Mouse (Mus musculus): Measurements from ENCODE around the gene Ulk2. TPM values are rescaled to one million over a fixed set of nuclear protein-coding genes. Genes with fewer than 3 reads are reported as not detected.

Gene Ulk2
- total and polyA plus RNA-seq, 2 experiments from 2014 or later: 37.8 to 144 TPM

DNA sequence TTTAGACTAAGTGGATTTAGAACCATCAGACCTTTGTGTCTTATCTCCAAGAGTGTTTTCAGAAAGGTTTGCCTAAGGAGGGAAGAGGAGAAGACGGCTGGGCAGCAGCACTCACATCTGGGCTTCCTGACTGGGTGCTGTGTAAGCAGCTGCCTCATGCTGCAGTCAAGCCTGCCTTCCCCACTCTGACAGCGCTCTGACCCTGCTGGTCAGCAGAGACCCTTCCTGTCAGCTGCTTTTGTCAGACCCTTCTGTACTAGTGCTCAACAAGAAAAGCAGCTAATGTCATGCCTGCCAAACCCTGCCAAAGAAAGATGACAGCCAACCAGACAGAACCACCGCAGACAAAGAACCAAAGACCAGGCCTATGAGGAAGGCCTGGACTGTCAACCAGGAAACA is 111.1 kb downstream of the Ulk2 start:
- H3K4me1 ChIP-seq (ENCODE audit: insufficient read depth): no peaks in the 10 kb centered on the region
- ATAC-seq: no peak

DNA sequence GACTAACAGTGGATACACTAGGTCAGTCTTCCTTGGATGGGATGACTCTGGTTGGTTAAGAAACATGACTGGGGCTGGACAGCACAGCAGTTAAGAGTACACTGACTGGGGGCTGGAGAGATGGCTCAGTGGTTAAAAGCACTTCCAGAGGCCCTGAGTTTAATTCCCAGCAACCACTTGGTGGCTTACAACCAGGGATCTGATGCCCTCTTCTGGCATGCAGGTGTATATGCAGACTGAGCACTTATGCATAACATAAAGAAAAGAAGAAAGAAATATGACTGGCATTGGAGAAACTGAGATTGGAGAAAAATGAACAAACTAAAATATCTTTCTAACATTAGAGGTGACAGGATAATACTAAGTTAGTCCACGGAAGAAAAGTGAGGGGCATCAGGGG is 114.4 kb downstream of the Ulk2 start:
- Histone ChIP-seq H3K27ac (ENCODE audit: low read depth, low read length) (no peak overlapping the region), H3K4me1 (ENCODE audit: insufficient read depth) (no peaks in the 10 kb centered on the region), H3K9me3 (ENCODE audit: low read length) (no peaks in the 10 kb centered on the region), H3K27me3 (ENCODE audit: insufficient read depth, low read length) (no peaks in the 10 kb centered on the region), H3K4me2 (ENCODE audit: low read depth) (no peak overlapping the region), H3K36me3 (ENCODE audit: insufficient read depth) (peaks cover 56% of the 10 kb centered on the region), H3K4me3 (ENCODE audit: low read depth, low read length) (no peak overlapping the region), H3K9ac (no peak overlapping the region)
- ATAC-seq: no peak
- TF ChIP-seq CTCF (IDR thresholded peaks at IDR 0.05; ENCODE audit: low read depth): no peak
- WGBS: 97% methylated on average over 1 of the region's 1 CpGs
- no peak for DNase-seq

More for the DNA sequence above, 111.1 kb downstream of the Ulk2 start:
- Histone ChIP-seq H3K4me3 (ENCODE audit: low read depth, low read length) (no peak overlapping the region), H3K36me3 (ENCODE audit: insufficient read depth) (peaks cover 39% of the 10 kb centered on the region), H3K27ac (ENCODE audit: low read depth, low read length) (no peak overlapping the region), H3K4me2 (ENCODE audit: low read depth) (no peak overlapping the region), H3K27me3 (ENCODE audit: insufficient read depth, low read length) (no peaks in the 10 kb centered on the region), H3K9me3 (ENCODE audit: low read length) (no peaks in the 10 kb centered on the region), H3K9ac (no peak overlapping the region)
- no peak for DNase-seq
- TF ChIP-seq CTCF (IDR thresholded peaks at IDR 0.05; ENCODE audit: low read depth): no peak
- WGBS: 80% methylated on average over 3 of the region's 3 CpGs

DNA sequence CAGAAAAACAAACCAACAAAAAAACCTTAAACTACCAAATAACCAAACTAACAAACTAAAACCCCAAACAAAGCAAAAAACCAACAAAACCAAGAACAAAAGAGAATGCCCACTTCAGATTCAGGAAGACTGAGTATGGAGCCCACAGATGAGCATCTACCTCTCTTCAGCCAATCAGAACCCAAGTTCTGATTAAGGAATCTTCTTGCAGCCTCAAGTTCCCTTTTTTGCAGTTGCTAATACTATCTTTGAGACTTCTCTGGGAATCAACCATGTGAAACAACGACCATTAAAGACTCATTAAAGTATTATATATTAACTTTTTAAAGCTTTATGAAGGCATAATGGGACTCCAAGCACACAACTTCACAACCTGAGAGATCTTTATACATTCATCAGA is 117.6 kb downstream of the Ulk2 start:
- H3K4me1 ChIP-seq (ENCODE audit: insufficient read depth): no peaks in the 10 kb centered on the region
- WGBS: 96% methylated on average over 1 of the region's 1 CpGs
- no peak overlapping the region for H3K9ac ChIP-seq
- H3K4me3 ChIP-seq (ENCODE audit: low read depth, low read length): no peak overlapping the region
- H3K4me2 ChIP-seq (ENCODE audit: low read depth): no peak overlapping the region
- no peaks in the 10 kb centered on the region for H3K27me3 ChIP-seq (ENCODE audit: insufficient read depth, low read length)
- ATAC-seq (no peak), DNase-seq (no peak)
- peaks cover 74% of the 10 kb centered on the region for H3K36me3 ChIP-seq (ENCODE audit: insufficient read depth)
- H3K27ac ChIP-seq (ENCODE audit: low read depth, low read length): no peak overlapping the region
- TF ChIP-seq CTCF (IDR thresholded peaks at IDR 0.05; ENCODE audit: low read depth): no peak
- H3K9me3 ChIP-seq (ENCODE audit: low read length): no peaks in the 10 kb centered on the region

DNA sequence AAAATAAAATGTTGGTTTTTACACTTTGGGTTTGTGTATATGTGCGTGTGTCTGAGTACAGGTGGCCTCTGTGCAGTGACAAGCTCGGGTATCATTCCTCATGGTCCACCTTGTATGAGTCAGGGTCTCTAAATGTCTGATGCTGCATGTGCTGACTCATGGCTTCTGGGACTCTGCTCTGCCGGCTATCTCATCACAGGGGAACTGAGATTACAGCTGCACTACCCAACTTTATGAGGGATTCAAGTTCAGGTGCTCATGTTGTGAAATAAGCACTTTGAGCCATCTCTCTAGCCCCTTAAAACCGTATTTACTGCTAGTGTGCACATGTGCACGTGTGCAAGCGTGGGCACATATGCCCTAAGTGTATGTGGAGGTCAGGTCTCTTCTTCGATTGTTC is 122.2 kb downstream of the Ulk2 start:
- WGBS: 94% methylated on average over 7 of the region's 7 CpGs
- peaks cover 85% of the 10 kb centered on the region for H3K36me3 ChIP-seq (ENCODE audit: insufficient read depth)

DNA sequence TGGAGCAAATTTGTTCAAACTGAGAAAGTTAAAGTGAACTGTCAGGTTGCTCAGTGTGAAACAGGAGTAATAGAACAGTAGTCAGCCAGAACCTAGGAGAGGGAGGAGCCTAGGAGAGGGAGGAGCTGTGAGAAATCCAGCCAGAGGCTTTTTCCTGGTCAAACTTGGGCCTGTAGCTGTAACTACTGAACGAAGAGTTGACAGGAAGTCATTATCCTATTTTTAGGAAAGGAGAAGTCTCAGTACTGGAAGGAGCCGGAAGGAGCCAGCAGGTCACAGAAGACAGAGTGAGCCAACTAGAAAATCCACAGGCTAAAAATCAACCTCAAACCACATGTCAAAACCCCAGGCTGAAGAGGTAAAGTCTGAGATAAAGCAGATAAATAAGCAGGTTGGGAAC is 126.8 kb downstream of the Ulk2 start:
- H3K9ac ChIP-seq: no peak overlapping the region
- peaks cover 49% of the 10 kb centered on the region for H3K36me3 ChIP-seq (ENCODE audit: insufficient read depth)
- no peak for DNase-seq
- no peaks in the 10 kb centered on the region for H3K27me3 ChIP-seq (ENCODE audit: insufficient read depth, low read length)
- H3K4me2 ChIP-seq (ENCODE audit: low read depth): no peak overlapping the region
- no peaks in the 10 kb centered on the region for H3K4me1 ChIP-seq (ENCODE audit: insufficient read depth)
- H3K4me3 ChIP-seq (ENCODE audit: low read depth, low read length): no peak overlapping the region
- TF ChIP-seq CTCF (IDR thresholded peaks at IDR 0.05; ENCODE audit: low read depth): no peak
- ATAC-seq: no peak
- H3K9me3 ChIP-seq (ENCODE audit: low read length): no peaks in the 10 kb centered on the region
- 85% methylated on average over 2 of the region's 2 CpGs for WGBS
- H3K27ac ChIP-seq (ENCODE audit: low read depth, low read length): no peak overlapping the region

More for the DNA sequence above, 122.2 kb downstream of the Ulk2 start:
- no peak for TF ChIP-seq CTCF (IDR thresholded peaks at IDR 0.05; ENCODE audit: low read depth)
- Histone ChIP-seq H3K4me3 (ENCODE audit: low read depth, low read length) (no peak overlapping the region), H3K27me3 (ENCODE audit: insufficient read depth, low read length) (no peaks in the 10 kb centered on the region), H3K27ac (ENCODE audit: low read depth, low read length) (no peak overlapping the region), H3K9me3 (ENCODE audit: low read length) (no peaks in the 10 kb centered on the region), H3K4me2 (ENCODE audit: low read depth) (no peak overlapping the region), H3K4me1 (ENCODE audit: insufficient read depth) (no peaks in the 10 kb centered on the region), H3K9ac (no peak overlapping the region)
- ATAC-seq: no peak
- no peak for DNase-seq

Other genes starting within 250 kb of the Ulk2 start
- gene Grap, start 201.8 kb downstream of the Ulk2 start, total RNA-seq (2014; rRNA removed): 4.9 and 5.6 TPM in 2 replicates
- gene Grap, start 201.8 kb downstream of the Ulk2 start, polyA plus RNA-seq (2015; fragmentation: Nextera tagmentation; extraction: Ambion mirVana): 4.7 and 6.9 TPM in 2 replicates
- 0.38 and 0.86 TPM in 2 replicates for gene Fam83g, start 171.0 kb downstream of the Ulk2 start, total RNA-seq (2014; rRNA removed)
- 0.15 and 0.19 TPM in 2 replicates for gene Fam83g, start 171.0 kb downstream of the Ulk2 start, polyA plus RNA-seq (2015; fragmentation: Nextera tagmentation; extraction: Ambion mirVana)
- gene Slc5a10, start 134.2 kb downstream of the Ulk2 start, total RNA-seq (2014; rRNA removed): 0.08 and 0.10 TPM in 2 replicates
- 0.09 and 0.16 TPM in 2 replicates for gene Slc5a10, start 134.2 kb downstream of the Ulk2 start, polyA plus RNA-seq (2015; fragmentation: Nextera tagmentation; extraction: Ambion mirVana)
- 62.9 and 73.6 TPM in 2 replicates for gene Prpsap2, start 93.0 kb downstream of the Ulk2 start, total RNA-seq (2014; rRNA removed)
- gene Prpsap2, start 93.0 kb downstream of the Ulk2 start, polyA plus RNA-seq (2015; fragmentation: Nextera tagmentation; extraction: Ambion mirVana): 50.3 and 50.8 TPM in 2 replicates
- gene Akap10, start 75.2 kb upstream of the Ulk2 start, total RNA-seq (2014; rRNA removed): 19.5 and 22.8 TPM in 2 replicates
- gene Akap10, start 75.2 kb upstream of the Ulk2 start, polyA plus RNA-seq (2015; fragmentation: Nextera tagmentation; extraction: Ambion mirVana): 3.6 and 6.2 TPM in 2 replicates
- gene Specc1, start 101.7 kb upstream of the Ulk2 start, total RNA-seq (2014; rRNA removed): 16.5 and 20.5 TPM in 2 replicates
- 7.8 and 10.6 TPM in 2 replicates for gene Specc1, start 101.7 kb upstream of the Ulk2 start, polyA plus RNA-seq (2015; fragmentation: Nextera tagmentation; extraction: Ambion mirVana)

Measured in forebrain, postnatal 0 days (tissue).